Mouse (Mus musculus): ENCODE measurements around the gene Ehd4.

- peak in 1 of 3 experiments; percentile 62 for TF ChIP-seq MYOG (IDR thresholded peaks at IDR 0.05; ENCODE audit: control insufficient read depth in 1 of 3, insufficient read depth in 1 of 3, insufficient read length in 2 of 3, low read depth in 2 of 3)
- no peak for TF ChIP-seq POLR2A (IDR thresholded peaks at IDR 0.05; ENCODE audit: insufficient read length, low read depth)
- TF ChIP-seq E2F4 (IDR thresholded peaks at IDR 0.05; ENCODE audit: insufficient read depth) = no peak
- no peak for TF ChIP-seq USF1 (IDR thresholded peaks at IDR 0.05; ENCODE audit: low read depth)
- no peak for TF ChIP-seq MAX (IDR thresholded peaks at IDR 0.05; ENCODE audit: low read depth)
- TF ChIP-seq MYOD1 (IDR thresholded peaks at IDR 0.05; ENCODE audit: control insufficient read depth in 1 of 3, insufficient read length in 2 of 3, low read depth in 2 of 3) = peak in 2 of 3 experiments; percentile 42 to 80
- no peak for TF ChIP-seq TCF12 (IDR thresholded peaks at IDR 0.05; ENCODE audit: insufficient read depth, poor library complexity, severe bottlenecking)
- TF ChIP-seq POLR2AphosphoS2 (IDR thresholded peaks at IDR 0.05; ENCODE audit: insufficient read length, low read depth) = peak; percentile 66
Measured at GRCm38 (mm10) chr2:120086038-120086437, 68.4 kb downstream of the Ehd4 start.

Data from myocyte (in vitro differentiated cells).